Mouse (Mus musculus): ENCODE data around the gene Nfatc2. TPM values are rescaled to one million over a fixed set of nuclear protein-coding genes. Genes with fewer than 3 reads are reported as not detected.

Nfatc2 gene
- polyA plus RNA-seq, 1 experiment from 2014 or later, result 1.6 TPM

GRCm38 (mm10) chr2:168519589-168519988, 81.9 kb downstream of the Nfatc2 start:
- 78% methylated on average over 8 of the region's 8 CpGs for WGBS
- Histone ChIP-seq H3K9ac (ENCODE audit: low read length) (no peak overlapping the region), H3K27ac (ENCODE audit: low read length) (no peak overlapping the region)

GRCm38 (mm10) chr2:168518256-168518659, 83.2 kb downstream of the Nfatc2 start:
- WGBS, result 66% methylated on average over 15 of the region's 15 CpGs
- no peaks in the 10 kb centered on the region for H3K4me1 ChIP-seq (replicated peaks; ENCODE audit: control insufficient read depth, insufficient read depth, low read length)
- ATAC-seq (ENCODE audit: low read depth), result no peak

More at GRCm38 (mm10) chr2:168519589-168519988, 81.9 kb downstream of the Nfatc2 start:
- no peaks in the 10 kb centered on the region for H3K27me3 ChIP-seq (ENCODE audit: control insufficient read depth, insufficient read depth, low read depth, low read length)
- peaks cover 3% of the 10 kb centered on the region; the same call in 1 of the 2 replicates for H3K4me1 ChIP-seq (replicated peaks; ENCODE audit: control insufficient read depth, insufficient read depth, low read length)
- H3K9me3 ChIP-seq (ENCODE audit: control insufficient read depth, low read length), result no peaks in the 10 kb centered on the region
- H3K4me2 ChIP-seq (ENCODE audit: low read depth, low read length), result no peak overlapping the region
- no peak overlapping the region for H3K4me3 ChIP-seq (ENCODE audit: low read length)
- no peaks in the 10 kb centered on the region for H3K36me3 ChIP-seq (ENCODE audit: control insufficient read depth, insufficient read depth, low read length)
- no peak for ATAC-seq (ENCODE audit: low read depth)

DNA sequence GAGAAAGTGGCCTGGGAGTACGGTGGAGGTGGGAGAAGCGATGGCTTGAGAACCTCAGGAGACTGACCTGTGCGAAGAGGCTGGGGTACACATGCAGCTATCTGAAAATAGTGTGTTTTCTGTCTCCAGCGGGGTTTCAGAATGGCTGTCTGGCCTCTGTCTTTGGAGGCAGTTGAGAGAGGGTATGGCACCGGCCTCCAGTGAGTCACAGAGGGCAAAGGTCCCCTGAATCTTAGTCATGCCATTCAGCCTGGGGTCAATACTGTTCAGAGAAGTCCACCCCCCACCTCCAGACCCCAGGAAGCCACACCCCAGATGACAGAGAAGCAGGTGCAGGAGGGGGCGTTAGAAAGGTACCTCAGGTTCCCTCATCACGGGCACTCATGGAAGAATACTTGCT, 83.7 kb downstream of the Nfatc2 start:
- 82% methylated on average over 7 of the region's 7 CpGs for WGBS
- no peaks in the 10 kb centered on the region for H3K36me3 ChIP-seq (ENCODE audit: control insufficient read depth, insufficient read depth, low read length)
- no peaks in the 10 kb centered on the region for H3K4me1 ChIP-seq (replicated peaks; ENCODE audit: control insufficient read depth, insufficient read depth, low read length)
- no peak overlapping the region for H3K4me3 ChIP-seq (ENCODE audit: low read length)
- H3K27me3 ChIP-seq (ENCODE audit: control insufficient read depth, insufficient read depth, low read depth, low read length), result no peaks in the 10 kb centered on the region
- no peak overlapping the region for H3K27ac ChIP-seq (ENCODE audit: low read length)
- no peak overlapping the region for H3K4me2 ChIP-seq (ENCODE audit: low read depth, low read length)
- no peak for ATAC-seq (ENCODE audit: low read depth)
- H3K9ac ChIP-seq (ENCODE audit: low read length), result no peak overlapping the region
- no peaks in the 10 kb centered on the region for H3K9me3 ChIP-seq (ENCODE audit: control insufficient read depth, low read length)

More at GRCm38 (mm10) chr2:168518256-168518659, 83.2 kb downstream of the Nfatc2 start:
- Histone ChIP-seq H3K9ac (ENCODE audit: low read length) (no peak overlapping the region), H3K27ac (ENCODE audit: low read length) (no peak overlapping the region), H3K9me3 (ENCODE audit: control insufficient read depth, low read length) (no peaks in the 10 kb centered on the region), H3K27me3 (ENCODE audit: control insufficient read depth, insufficient read depth, low read depth, low read length) (no peaks in the 10 kb centered on the region), H3K4me2 (ENCODE audit: low read depth, low read length) (no peak overlapping the region), H3K36me3 (ENCODE audit: control insufficient read depth, insufficient read depth, low read length) (no peaks in the 10 kb centered on the region), H3K4me3 (ENCODE audit: low read length) (no peak overlapping the region)

GRCm38 (mm10) chr2:168516717-168517116, 84.7 kb downstream of the Nfatc2 start:
- H3K4me1 ChIP-seq (replicated peaks; ENCODE audit: control insufficient read depth, insufficient read depth, low read length), result no peaks in the 10 kb centered on the region
- no peak for ATAC-seq (ENCODE audit: low read depth)
- no peaks in the 10 kb centered on the region for H3K27me3 ChIP-seq (ENCODE audit: control insufficient read depth, insufficient read depth, low read depth, low read length)
- no peak overlapping the region for H3K27ac ChIP-seq (ENCODE audit: low read length)
- H3K4me3 ChIP-seq (ENCODE audit: low read length), result no peak overlapping the region
- peaks cover under 1% of the 10 kb centered on the region for H3K9me3 ChIP-seq (ENCODE audit: control insufficient read depth, low read length)
- H3K9ac ChIP-seq (ENCODE audit: low read length), result no peak overlapping the region
- no peaks in the 10 kb centered on the region for H3K36me3 ChIP-seq (ENCODE audit: control insufficient read depth, insufficient read depth, low read length)
- WGBS, result 73% methylated on average over 7 of the region's 7 CpGs
- no peak overlapping the region for H3K4me2 ChIP-seq (ENCODE audit: low read depth, low read length)

DNA sequence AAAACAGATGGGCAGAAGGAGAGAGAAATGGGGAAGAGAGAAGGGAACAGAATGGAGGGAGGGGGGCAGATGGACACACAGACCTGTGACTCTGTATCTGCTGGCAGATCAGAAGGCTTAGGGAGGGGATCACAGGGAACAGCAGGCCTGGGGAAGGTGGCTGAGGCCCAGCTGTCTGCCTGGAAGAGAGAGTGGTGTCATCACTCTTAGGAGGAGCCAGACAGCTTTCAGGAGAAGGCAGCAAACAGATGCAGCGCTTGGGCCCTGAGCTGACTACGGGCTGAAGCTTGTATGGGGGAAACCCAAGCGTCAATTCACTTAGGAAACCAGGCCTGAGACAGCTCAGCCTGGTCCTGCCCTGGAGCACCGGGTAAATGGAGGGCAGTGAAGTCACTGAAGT, 86.0 kb downstream of the Nfatc2 start:
- Histone ChIP-seq H3K9ac (ENCODE audit: low read length) (no peak overlapping the region), H3K27ac (ENCODE audit: low read length) (no peak overlapping the region), H3K4me1 (replicated peaks; ENCODE audit: control insufficient read depth, insufficient read depth, low read length) (no peaks in the 10 kb centered on the region), H3K36me3 (ENCODE audit: control insufficient read depth, insufficient read depth, low read length) (no peaks in the 10 kb centered on the region), H3K4me3 (ENCODE audit: low read length) (no peak overlapping the region), H3K4me2 (ENCODE audit: low read depth, low read length) (no peak overlapping the region), H3K9me3 (ENCODE audit: control insufficient read depth, low read length) (peaks cover 4% of the 10 kb centered on the region), H3K27me3 (ENCODE audit: control insufficient read depth, insufficient read depth, low read depth, low read length) (no peaks in the 10 kb centered on the region)
- WGBS, result 59% methylated on average over 4 of the region's 4 CpGs
- no peak for ATAC-seq (ENCODE audit: low read depth)

GRCm38 (mm10) chr2:168514131-168514530, 87.3 kb downstream of the Nfatc2 start:
- WGBS, result 76% methylated on average over 5 of the region's 5 CpGs
- H3K27ac ChIP-seq (ENCODE audit: low read length), result no peak overlapping the region
- H3K4me3 ChIP-seq (ENCODE audit: low read length), result no peak overlapping the region
- peaks cover 4% of the 10 kb centered on the region for H3K9me3 ChIP-seq (ENCODE audit: control insufficient read depth, low read length)
- H3K4me1 ChIP-seq (replicated peaks; ENCODE audit: control insufficient read depth, insufficient read depth, low read length), result no peaks in the 10 kb centered on the region
- no peak overlapping the region for H3K9ac ChIP-seq (ENCODE audit: low read length)
- H3K36me3 ChIP-seq (ENCODE audit: control insufficient read depth, insufficient read depth, low read length), result no peaks in the 10 kb centered on the region
- no peaks in the 10 kb centered on the region for H3K27me3 ChIP-seq (ENCODE audit: control insufficient read depth, insufficient read depth, low read depth, low read length)
- ATAC-seq (ENCODE audit: low read depth), result no peak
- H3K4me2 ChIP-seq (ENCODE audit: low read depth, low read length), result no peak overlapping the region

- Histone ChIP-seq H3K27me3 (ENCODE audit: control insufficient read depth, insufficient read depth, low read depth, low read length) (no peaks in the 10 kb centered on the region), H3K4me2 (ENCODE audit: low read depth, low read length) (no peak overlapping the region), H3K36me3 (ENCODE audit: control insufficient read depth, insufficient read depth, low read length) (no peaks in the 10 kb centered on the region), H3K4me3 (ENCODE audit: low read length) (no peak overlapping the region), H3K9ac (ENCODE audit: low read length) (no peak overlapping the region), H3K4me1 (replicated peaks; ENCODE audit: control insufficient read depth, insufficient read depth, low read length) (no peaks in the 10 kb centered on the region), H3K27ac (ENCODE audit: low read length) (no peak overlapping the region), H3K9me3 (ENCODE audit: control insufficient read depth, low read length) (peaks cover 4% of the 10 kb centered on the region)
- ATAC-seq (ENCODE audit: low read depth), result no peak
Measured at GRCm38 (mm10) chr2:168511529-168511928, 89.9 kb downstream of the Nfatc2 start.

DNA sequence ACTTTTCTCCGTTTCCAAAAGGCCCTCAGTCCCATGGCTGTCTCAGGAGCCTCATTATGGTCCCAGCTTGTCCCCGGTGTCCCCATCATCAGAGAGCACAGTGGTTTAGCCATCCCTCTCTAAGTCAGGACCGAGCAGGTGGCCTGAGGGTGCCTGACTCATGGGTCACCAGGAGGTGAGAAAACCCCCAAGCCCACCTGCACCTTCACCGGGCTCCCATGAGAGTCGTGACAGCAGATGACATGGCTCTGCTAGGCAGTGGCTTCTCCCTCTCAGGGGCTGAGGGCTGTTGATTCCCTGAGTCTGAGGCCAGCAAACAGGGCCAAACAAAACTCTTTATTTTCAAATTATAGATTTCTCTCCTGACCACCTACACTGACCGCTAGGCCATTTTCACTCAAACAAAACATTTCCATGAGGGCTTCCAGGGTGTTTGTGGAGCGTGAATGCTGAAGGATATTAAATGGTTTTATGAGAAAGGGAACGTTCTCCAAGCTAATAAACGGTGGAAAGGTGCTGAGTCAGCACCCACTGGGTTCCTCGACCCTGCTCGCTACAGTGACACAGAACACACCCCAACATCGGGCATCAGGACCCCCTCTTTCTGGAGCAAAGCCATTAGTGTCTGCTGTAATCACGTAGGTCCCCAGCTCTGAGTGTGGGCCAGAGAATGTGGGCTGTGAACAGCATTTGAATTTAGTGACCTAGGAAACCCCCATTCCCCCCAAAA, 92.8 kb downstream of the Nfatc2 start:
- Histone ChIP-seq H3K4me3 (ENCODE audit: low read length) (no peak overlapping the region), H3K9me3 (ENCODE audit: control insufficient read depth, low read length) (peaks cover 4% of the 10 kb centered on the region), H3K4me1 (replicated peaks; ENCODE audit: control insufficient read depth, insufficient read depth, low read length) (no peaks in the 10 kb centered on the region), H3K9ac (ENCODE audit: low read length) (no peak overlapping the region), H3K4me2 (ENCODE audit: low read depth, low read length) (no peak overlapping the region), H3K36me3 (ENCODE audit: control insufficient read depth, insufficient read depth, low read length) (no peaks in the 10 kb centered on the region), H3K27ac (ENCODE audit: low read length) (no peak overlapping the region), H3K27me3 (ENCODE audit: control insufficient read depth, insufficient read depth, low read depth, low read length) (no peaks in the 10 kb centered on the region)
- WGBS, result 77% methylated on average over 13 of the region's 13 CpGs
- no peak for ATAC-seq (ENCODE audit: low read depth)

GRCm38 (mm10) chr2:168504431-168505182, 96.8 kb downstream of the Nfatc2 start:
- Histone ChIP-seq H3K4me3 (ENCODE audit: low read length) (no peak overlapping the region), H3K27ac (ENCODE audit: low read length) (no peak overlapping the region), H3K4me1 (replicated peaks; ENCODE audit: control insufficient read depth, insufficient read depth, low read length) (no peaks in the 10 kb centered on the region), H3K27me3 (ENCODE audit: control insufficient read depth, insufficient read depth, low read depth, low read length) (no peaks in the 10 kb centered on the region), H3K4me2 (ENCODE audit: low read depth, low read length) (no peak overlapping the region), H3K9me3 (ENCODE audit: control insufficient read depth, low read length) (no peaks in the 10 kb centered on the region), H3K36me3 (ENCODE audit: control insufficient read depth, insufficient read depth, low read length) (no peaks in the 10 kb centered on the region), H3K9ac (ENCODE audit: low read length) (no peak overlapping the region)
- no peak for ATAC-seq (ENCODE audit: low read depth)
- 74% methylated on average over 27 of the region's 27 CpGs for WGBS
